Mouse (Mus musculus) forebrain, embryonic 12.5 days (tissue): ENCODE data around the gene Scarb1. TPM values are rescaled to one million over a fixed set of nuclear protein-coding genes. Genes with fewer than 3 reads are reported as not detected.

Experiments
- ATAC-seq: fragments of 200-750 bp; cut with Nextera tagmentation; 2 replicates; pipeline ENCODE4 v1.8.0; 2017; ENCODE audit warnings: moderate TSS enrichment; ENCODE audit not compliant: low FRiP score
- H3K27ac ChIP-seq: fragments of 300-500 bp; sonication (generic); 2 replicates; pipeline ENCODE4 v1.5.1; 2016; ENCODE audit warnings: mild to moderate bottlenecking
- H3K27me3 ChIP-seq: fragments of 300-500 bp; sonication (generic); 2 replicates; pipeline ENCODE4 v1.6.1; 2016; ENCODE audit warnings: mild to moderate bottlenecking
- H3K36me3 ChIP-seq: fragments of 300-500 bp; sonication (generic); replicated peaks from 2 replicates; pipeline ENCODE4 v1.6.1; 2016; ENCODE audit warnings: mild to moderate bottlenecking
- H3K4me1 ChIP-seq: fragments of 300-500 bp; sonication (generic); 2 replicates; pipeline ENCODE4 v1.6.1; 2016
- H3K4me2 ChIP-seq: fragments of 300-500 bp; sonication (generic); 2 replicates; pipeline ENCODE4 v1.6.1; 2016; ENCODE audit warnings: mild to moderate bottlenecking, moderate library complexity
- H3K4me3 ChIP-seq: fragments of 300-500 bp; sonication (generic); replicated peaks from 2 replicates; pipeline ENCODE4 v1.5.1; 2016; ENCODE audit warnings: mild to moderate bottlenecking
- H3K9ac ChIP-seq: fragments of 300-500 bp; sonication (generic); 2 replicates; pipeline ENCODE4 v1.6.1; 2016; ENCODE audit warnings: mild to moderate bottlenecking
- H3K9me3 ChIP-seq: fragments of 300-500 bp; sonication (generic); 2 replicates; pipeline ENCODE4 v1.6.1; 2016
- WGBS: fragments of 180-500 bp; shearing (Covaris S2); methylation state at CpG from one replicate; pipeline ENCODE4 v1.1.7; 2016; 5-methylcytosine and 5-hydroxymethylcytosine counted together
- polyA plus RNA-seq: library from polyadenylated mRNA; unstranded; fragments of >200 nt; fragmentation: Nextera tagmentation; extraction: Ambion mirVana; gene quantifications from 2 replicates; pipeline ENCODE4 v1.2.1, GENCODE M21; 2016

The Scarb1 gene
- polyA plus RNA-seq, 1 experiment from 2014 or later: 38.7 TPM

GRCm38 (mm10) chr5:125235398-125235797, 105.5 kb downstream of the Scarb1 start:
- Histone ChIP-seq H3K36me3 (no peaks in the 10 kb centered on the region), H3K4me3 (no peak overlapping the region), H3K4me1 (peaks cover 12% of the 10 kb centered on the region), H3K4me2 (no peak overlapping the region), H3K27ac (no peak overlapping the region), H3K9ac (no peak overlapping the region), H3K27me3 (no peaks in the 10 kb centered on the region), H3K9me3 (peaks cover 3% of the 10 kb centered on the region; the same call in 1 of the 2 replicates)
- ATAC-seq: no peak
- WGBS: 89% methylated on average over 3 of the region's 3 CpGs

- H3K36me3 ChIP-seq: no peaks in the 10 kb centered on the region
These were observed 106.5 kb downstream of the Scarb1 start for GRCm38 (mm10) chr5:125234399-125234798.

GRCm38 (mm10) chr5:125233478-125233877, 107.4 kb downstream of the Scarb1 start:
- Histone ChIP-seq H3K27me3 (no peaks in the 10 kb centered on the region), H3K4me1 (peaks cover 9% of the 10 kb centered on the region), H3K4me3 (no peak overlapping the region), H3K36me3 (no peaks in the 10 kb centered on the region), H3K27ac (no peak overlapping the region), H3K4me2 (no peak overlapping the region), H3K9me3 (peaks cover 3% of the 10 kb centered on the region; the same call in 1 of the 2 replicates), H3K9ac (no peak overlapping the region)
- no peak for ATAC-seq
- WGBS: 92% methylated on average over 1 of the region's 1 CpGs

More at GRCm38 (mm10) chr5:125234399-125234798, 106.5 kb downstream of the Scarb1 start:
- Histone ChIP-seq H3K4me1 (peaks cover 9% of the 10 kb centered on the region), H3K27me3 (no peaks in the 10 kb centered on the region), H3K4me2 (no peak overlapping the region), H3K4me3 (no peak overlapping the region), H3K9ac (no peak overlapping the region), H3K27ac (no peak overlapping the region), H3K9me3 (peaks cover 3% of the 10 kb centered on the region; the same call in 1 of the 2 replicates)
- WGBS: 90% methylated on average over 8 of the region's 8 CpGs
- ATAC-seq: no peak

- Histone ChIP-seq H3K27ac (no peak overlapping the region), H3K9me3 (peaks cover 9% of the 10 kb centered on the region), H3K36me3 (no peaks in the 10 kb centered on the region), H3K27me3 (no peaks in the 10 kb centered on the region), H3K4me3 (no peak overlapping the region), H3K9ac (no peak overlapping the region), H3K4me1 (no peaks in the 10 kb centered on the region), H3K4me2 (no peak overlapping the region)
- no peak for ATAC-seq
- 85% methylated on average over 7 of the region's 7 CpGs for WGBS
These were observed 108.4 kb downstream of the Scarb1 start for GRCm38 (mm10) chr5:125232443-125232979.

GRCm38 (mm10) chr5:125230463-125230862, 110.4 kb downstream of the Scarb1 start:
- H3K36me3 ChIP-seq: no peaks in the 10 kb centered on the region
- H3K9ac ChIP-seq: no peak overlapping the region
- H3K4me1 ChIP-seq: peaks cover 6% of the 10 kb centered on the region
- H3K9me3 ChIP-seq: peaks cover 11% of the 10 kb centered on the region
- no peaks in the 10 kb centered on the region for H3K27me3 ChIP-seq
- 82% methylated on average over 5 of the region's 5 CpGs for WGBS
- no peak overlapping the region for H3K4me3 ChIP-seq
- H3K4me2 ChIP-seq: no peak overlapping the region
- no peak for ATAC-seq
- no peak overlapping the region for H3K27ac ChIP-seq

GRCm38 (mm10) chr5:125229097-125229496, 111.8 kb downstream of the Scarb1 start:
- 77% methylated on average over 2 of the region's 2 CpGs for WGBS
- H3K4me1 ChIP-seq: peaks cover 20% of the 10 kb centered on the region

GRCm38 (mm10) chr5:125227699-125228098, 113.2 kb downstream of the Scarb1 start:
- Histone ChIP-seq H3K27ac (no peak overlapping the region), H3K4me1 (peaks cover 23% of the 10 kb centered on the region), H3K9ac (no peak overlapping the region), H3K4me3 (no peak overlapping the region), H3K27me3 (no peaks in the 10 kb centered on the region), H3K36me3 (no peaks in the 10 kb centered on the region), H3K4me2 (no peak overlapping the region), H3K9me3 (peaks cover 8% of the 10 kb centered on the region)
- ATAC-seq: no peak
- 96% methylated on average over 4 of the region's 4 CpGs for WGBS

More at GRCm38 (mm10) chr5:125229097-125229496, 111.8 kb downstream of the Scarb1 start:
- no peaks in the 10 kb centered on the region for H3K36me3 ChIP-seq
- no peak for ATAC-seq
- H3K9ac ChIP-seq: no peak overlapping the region
- peaks cover 8% of the 10 kb centered on the region for H3K9me3 ChIP-seq
- H3K27me3 ChIP-seq: no peaks in the 10 kb centered on the region
- H3K27ac ChIP-seq: no peak overlapping the region
- H3K4me3 ChIP-seq: no peak overlapping the region
- no peak overlapping the region for H3K4me2 ChIP-seq

Other genes starting within 250 kb of the Scarb1 start
- 26.0 and 27.0 TPM in 2 replicates for gene Ncor2, start 161.9 kb downstream of the Scarb1 start, polyA plus RNA-seq
- gene Gm10382, start 48.2 kb upstream of the Scarb1 start, polyA plus RNA-seq: 0.91 and 0.97 TPM in 2 replicates
- 1,113 and 1,114 TPM in 2 replicates for gene Ubc, start 49.1 kb upstream of the Scarb1 start, polyA plus RNA-seq
- 16.5 and 17.1 TPM in 2 replicates for gene Dhx37, start 93.0 kb upstream of the Scarb1 start, polyA plus RNA-seq
- 37.4 and 43.0 TPM in 2 replicates for gene Bri3bp, start 100.5 kb upstream of the Scarb1 start, polyA plus RNA-seq
- gene Aacs, start 134.7 kb upstream of the Scarb1 start, polyA plus RNA-seq: 54.8 and 62.3 TPM in 2 replicates
- gene Tmem132b, start 190.7 kb upstream of the Scarb1 start, polyA plus RNA-seq: 1.6 and 1.8 TPM in 2 replicates